In genomic region chr3:103026174-103026573, GRCm38 (mm10) we compare ENCODE assay signal across 12 mouse cellular contexts. TPM values are rescaled to one million over a fixed set of nuclear protein-coding genes. Genes with fewer than 3 reads are reported as not detected.
DNase-seq lines count a peak whose midpoint lies in the region; ATAC-seq and TF ChIP-seq lines count a peak whose summit lies in the region.
"Had no signal": no experiment of that assay in that cellular context is flagged by ENCODE, and none has a peak within 500 bp of the region (broad histone marks: within the 10 kb centered on the region; RNA-seq: fewer than 3 reads in every experiment).

No protein-coding gene starts in this region.

- intact Hi-C loops in left cerebral cortex, adult 2 months (cut with DNase I) = no loop called here

- peak; percentile 35 for TF ChIP-seq CTCF in left cerebral cortex, adult 2 months (IDR thresholded peaks at IDR 0.05)

- no peak for ATAC-seq in heart, embryonic 12.5 days (ENCODE audit: insufficient number of reproducible peaks, low FRiP score)
- ATAC-seq: midbrain, embryonic 13.5 days had no signal

- no peak overlapping the region for H3K9ac ChIP-seq in heart, embryonic 12.5 days
- H3K9ac ChIP-seq: midbrain, embryonic 13.5 days had no signal

- H3K27ac ChIP-seq in left cerebral cortex, adult 2 months = no peak overlapping the region
- no peak overlapping the region for H3K27ac ChIP-seq in heart, embryonic 12.5 days (ENCODE audit: poor library complexity, severe bottlenecking)
- H3K27ac ChIP-seq: midbrain, embryonic 13.5 days had no signal

- WGBS in heart, embryonic 12.5 days = 81% methylated on average over 1 of the region's 1 CpGs

- no peak for DNase-seq in left cerebral cortex, adult 2 months (ENCODE audit: extremely low spot score in 1 of 2, low spot score in 2 of 2)
- no peak for DNase-seq in left cerebral cortex, adult 11 months (ENCODE audit: low spot score)
- peak; percentile 72 for DNase-seq in CD4-positive helper T cell, adult 2 months (ENCODE audit: low read depth, low spot score)
- peak; percentile 65 for DNase-seq in ZHBTc4 (ENCODE audit: low read depth, low spot score)
- DNase-seq in natural killer cell, adult 2 months (ENCODE audit: low spot score in 2 of 2) = peak; percentile 14 to 42
- DNase-seq in right cerebral cortex, postnatal 36 days (ENCODE audit: low spot score in 2 of 2) = no peak
- no peak for DNase-seq in frontal cortex, adult 2 months (ENCODE audit: extremely low spot score in 1 of 2, low spot score in 1 of 2)
- DNase-seq: cerebellum, postnatal 14 days; kidney, adult 9 months; left cerebral cortex, postnatal 4 days had no signal

- peaks cover 33% of the 10 kb centered on the region for H3K36me3 ChIP-seq in heart, embryonic 12.5 days

- no peaks in the 10 kb centered on the region for H3K27me3 ChIP-seq in heart, embryonic 12.5 days (replicated peaks)
- H3K27me3 ChIP-seq: midbrain, embryonic 13.5 days had no signal

- H3K9me3 ChIP-seq in heart, embryonic 12.5 days (replicated peaks) = no peaks in the 10 kb centered on the region
- H3K9me3 ChIP-seq: midbrain, embryonic 13.5 days had no signal

- H3K4me1 ChIP-seq in heart, embryonic 12.5 days (replicated peaks) = peaks cover 12% of the 10 kb centered on the region

- no peak overlapping the region for H3K4me2 ChIP-seq in heart, embryonic 12.5 days
- H3K4me2 ChIP-seq: midbrain, embryonic 13.5 days had no signal

- H3K4me3 ChIP-seq in left cerebral cortex, adult 2 months = no peak overlapping the region
- no peak overlapping the region for H3K4me3 ChIP-seq in heart, embryonic 12.5 days
- H3K4me3 ChIP-seq: midbrain, embryonic 13.5 days had no signal

RNA-seq across cellular contexts. Expression of gene Csde1, which starts 5.9 kb away (rescaled TPM):
- 100 to 1,000 TPM; 216 to 245 TPM for total RNA-seq in left cerebral cortex, adult 2 months (2021)
- polyA plus RNA-seq in heart, embryonic 12.5 days (2016; fragmentation: Nextera tagmentation; extraction: Ambion mirVana) = 341 and 357 TPM in 2 replicates
- 88.3 and 91.6 TPM in 2 replicates for polyA plus RNA-seq in frontal cortex, adult 2 months (2012; rRNA removed)

RNA-seq across cellular contexts. Expression of gene Sike1, which starts 30.7 kb away (rescaled TPM):
- 10 to 100 TPM; 69.9 to 78.3 TPM for total RNA-seq in left cerebral cortex, adult 2 months (2021)
- polyA plus RNA-seq in heart, embryonic 12.5 days (2016; fragmentation: Nextera tagmentation; extraction: Ambion mirVana) = 78.6 and 92.4 TPM in 2 replicates
- polyA plus RNA-seq in frontal cortex, adult 2 months (2012; rRNA removed) = 34.4 and 36.9 TPM in 2 replicates

RNA-seq across cellular contexts. Expression of gene Nras, which starts 31.9 kb away (rescaled TPM):
- 10 to 100 TPM; 60.0 to 69.0 TPM for total RNA-seq in left cerebral cortex, adult 2 months (2021)
- polyA plus RNA-seq in heart, embryonic 12.5 days (2016; fragmentation: Nextera tagmentation; extraction: Ambion mirVana) = 93.4 and 93.7 TPM in 2 replicates
- polyA plus RNA-seq in frontal cortex, adult 2 months (2012; rRNA removed) = 34.4 and 34.5 TPM in 2 replicates

RNA-seq across cellular contexts. Expression of gene Ampd1, which starts 47.6 kb away (rescaled TPM):
- not detected for total RNA-seq in left cerebral cortex, adult 2 months (2021)
- polyA plus RNA-seq in heart, embryonic 12.5 days (2016; fragmentation: Nextera tagmentation; extraction: Ambion mirVana) = 0.30 TPM in 1 of 2 replicates, not detected in the other
- polyA plus RNA-seq in frontal cortex, adult 2 months (2012; rRNA removed) = not detected in 2 replicates
- total RNA-seq: left cerebral cortex, postnatal 4 days had no signal
- polyA plus RNA-seq: midbrain, embryonic 13.5 days had no signal

Comparison
In these comparisons a context has a peak if more than half of its experiments do, and no peak if none do; other contexts are left out.
1. DNase-seq: peak in CD4-positive helper T cell, adult 2 months (single experiment), ZHBTc4 (single experiment) and natural killer cell, adult 2 months (2 of 2); none in left cerebral cortex, adult 2 months (0 of 2), left cerebral cortex, adult 11 months (single experiment), right cerebral cortex, postnatal 36 days (0 of 2) and frontal cortex, adult 2 months (0 of 2).